Mouse (Mus musculus) gastrocnemius, adult 18-20 months (tissue): ENCODE results near the gene Malrd1. TPM values are rescaled to one million over a fixed set of nuclear protein-coding genes. Genes with fewer than 3 reads are reported as not detected.
"Not testable (repeated sequence)": the region's sequence is repeated elsewhere in the genome, so short reads cannot be mapped to it uniquely, and the experiment has no call there.

Source experiments
- DNase-seq: peaks from one replicate; pipeline ENCODE4 v3.0.0; 2021; ENCODE audit warnings: low spot score
- long read RNA-seq, 2 experiments: library from polyadenylated mRNA; stranded (forward); transcript quantifications; one replicate each; pipeline ENCODE4 v2.0.0; 2021
- total RNA-seq, 2 experiments: library from RNA; stranded (reverse); gene quantifications; 2 replicates each; pipeline ENCODE4 v1.2.3; 2021

Gene Malrd1
- not detected for total RNA-seq
- long read RNA-seq, experiment 1: 0 reads
- long read RNA-seq, experiment 2: 0 reads

GRCm38 (mm10) chr2:15526241-15526924 lies at the start of gene Malrd1:
Gene Malrd1, plus strand, starts transcription at chr2:15526479.
- no peak for DNase-seq

GRCm38 (mm10) chr2:15538643-15539042 lies 12.4 kb downstream of the Malrd1 start:
- DNase-seq: no peak

- no peak for DNase-seq
Measured at GRCm38 (mm10) chr2:15613327-15613948, 87.2 kb downstream of the Malrd1 start.

GRCm38 (mm10) chr2:15614026-15614425 lies 87.7 kb downstream of the Malrd1 start:
- no peak for DNase-seq

- no peak for DNase-seq
Measured at GRCm38 (mm10) chr2:15635761-15636160, 109.5 kb downstream of the Malrd1 start.

- DNase-seq: no peak
Measured at GRCm38 (mm10) chr2:15643864-15644263, 117.6 kb downstream of the Malrd1 start.

- no peak for DNase-seq
Measured at GRCm38 (mm10) chr2:15656388-15656787, 130.1 kb downstream of the Malrd1 start.

GRCm38 (mm10) chr2:15702977-15703376 lies 176.7 kb downstream of the Malrd1 start:
- DNase-seq: no peak

GRCm38 (mm10) chr2:15740945-15741344 lies 214.7 kb downstream of the Malrd1 start:
- no peak for DNase-seq

GRCm38 (mm10) chr2:15744979-15745688 lies 218.9 kb downstream of the Malrd1 start:
- DNase-seq: no peak

GRCm38 (mm10) chr2:15784818-15785217 lies 258.5 kb downstream of the Malrd1 start:
- DNase-seq: no peak

GRCm38 (mm10) chr2:15815724-15816123 lies 289.4 kb downstream of the Malrd1 start:
- no peak for DNase-seq

GRCm38 (mm10) chr2:15869380-15869779 lies 343.1 kb downstream of the Malrd1 start:
- DNase-seq: no peak

- no peak for DNase-seq
Measured at GRCm38 (mm10) chr2:15893418-15894120, 367.3 kb downstream of the Malrd1 start.

GRCm38 (mm10) chr2:15925432-15925831 lies 399.2 kb downstream of the Malrd1 start:
- no peak for DNase-seq

GRCm38 (mm10) chr2:15926041-15926440 lies 399.8 kb downstream of the Malrd1 start:
- DNase-seq: no peak

GRCm38 (mm10) chr2:15931479-15931878 lies 405.2 kb downstream of the Malrd1 start:
- DNase-seq: no peak

GRCm38 (mm10) chr2:15931924-15932323 lies 405.6 kb downstream of the Malrd1 start:
- no peak for DNase-seq

GRCm38 (mm10) chr2:15932340-15932739 lies 406.1 kb downstream of the Malrd1 start:
- DNase-seq: no peak

- no peak for DNase-seq
Measured at GRCm38 (mm10) chr2:16002925-16003324, 476.6 kb downstream of the Malrd1 start.

- DNase-seq: not testable (repeated sequence)
Measured at GRCm38 (mm10) chr2:16017046-16017445, 490.8 kb downstream of the Malrd1 start.

GRCm38 (mm10) chr2:16017719-16018118 lies 491.4 kb downstream of the Malrd1 start:
- not testable (repeated sequence) for DNase-seq
